Mouse (Mus musculus) adrenal gland (tissue): ENCODE measurements around the gene Jph3.

Experiments
- intact Hi-C: fragments of 180-260 bp; cut with DNase I; formaldehyde crosslinking; loops from one replicate; pipeline ENCODE4 v1.15.1; 2025
- long read RNA-seq, 2 experiments: library from polyadenylated mRNA; unstranded; transcript quantifications; one replicate each; pipeline ENCODE4 v2.0.0; 2020; ENCODE audit warnings: borderline replicate concordance in 1 of 2; ENCODE audit not compliant: insufficient replicate concordance in 1 of 2

The Jph3 gene
- long read RNA-seq, experiment 1, transcript Jph3-201 (5 exons, 3,637 nt), result major isoform, 7 of 7 reads
- long read RNA-seq, experiment 1, partial matches to known transcripts, result 0 of 7 reads
- long read RNA-seq, experiment 1, other reads (novel, unspliced or antisense), result 0 of 7 reads
- long read RNA-seq, experiment 2, transcript Jph3-201 (5 exons, 3,637 nt), result major isoform, 5 of 6 reads
- long read RNA-seq, experiment 2, partial matches to known transcripts, result 1 of 6 reads
- long read RNA-seq, experiment 2, other reads (novel, unspliced or antisense), result 0 of 6 reads

DNA sequence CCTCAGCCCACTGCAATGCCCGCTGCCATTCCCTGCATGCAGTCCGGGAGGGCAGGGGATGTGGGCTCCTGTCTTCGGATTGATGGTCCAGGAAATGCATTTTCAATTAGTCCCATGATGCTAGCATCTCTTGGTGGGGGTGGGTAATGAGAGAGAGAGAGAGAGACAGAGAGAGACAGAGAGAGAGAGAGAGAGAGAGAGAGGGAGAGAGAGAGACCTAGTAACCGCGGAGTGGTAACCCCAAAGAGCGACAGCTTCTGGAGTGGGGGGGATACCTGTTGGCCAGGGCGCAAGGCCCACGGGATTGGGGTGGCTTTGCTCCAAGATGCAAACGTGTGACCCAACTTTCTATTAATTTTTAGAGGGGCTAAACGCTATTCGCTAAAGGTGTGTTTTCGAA lies at the start of gene Jph3:
TSS of gene Jph3 (plus strand) at position 301 of the 400 bp plus-strand sequence.
- intact Hi-C loops, result no loop called here

- intact Hi-C loops, result no loop called here
Observed at GRCm38 (mm10) chr8:121680896-121681295, 48.5 kb upstream of the Jph3 start.

DNA sequence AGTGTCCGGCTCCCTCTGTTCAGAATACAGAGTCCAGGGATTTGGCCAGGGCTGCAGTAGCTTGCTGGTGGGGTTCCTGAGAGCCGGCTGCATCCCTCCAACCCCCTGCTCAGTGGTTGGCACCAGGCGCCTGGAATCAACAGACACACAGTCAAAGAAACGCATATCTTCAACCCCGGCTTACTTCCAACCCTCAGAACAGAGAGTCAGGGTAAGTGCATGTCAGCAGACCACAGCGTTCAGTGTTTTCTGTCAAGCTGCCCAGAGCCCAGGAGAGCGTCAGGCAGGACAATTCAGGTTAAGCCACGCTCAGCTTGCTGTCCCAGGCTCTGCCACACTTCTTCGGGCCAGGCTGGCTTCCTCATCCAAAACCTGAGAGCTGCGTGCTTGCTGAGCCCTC lies 48.0 kb upstream of the Jph3 start:
- intact Hi-C loops, result no loop called here

DNA sequence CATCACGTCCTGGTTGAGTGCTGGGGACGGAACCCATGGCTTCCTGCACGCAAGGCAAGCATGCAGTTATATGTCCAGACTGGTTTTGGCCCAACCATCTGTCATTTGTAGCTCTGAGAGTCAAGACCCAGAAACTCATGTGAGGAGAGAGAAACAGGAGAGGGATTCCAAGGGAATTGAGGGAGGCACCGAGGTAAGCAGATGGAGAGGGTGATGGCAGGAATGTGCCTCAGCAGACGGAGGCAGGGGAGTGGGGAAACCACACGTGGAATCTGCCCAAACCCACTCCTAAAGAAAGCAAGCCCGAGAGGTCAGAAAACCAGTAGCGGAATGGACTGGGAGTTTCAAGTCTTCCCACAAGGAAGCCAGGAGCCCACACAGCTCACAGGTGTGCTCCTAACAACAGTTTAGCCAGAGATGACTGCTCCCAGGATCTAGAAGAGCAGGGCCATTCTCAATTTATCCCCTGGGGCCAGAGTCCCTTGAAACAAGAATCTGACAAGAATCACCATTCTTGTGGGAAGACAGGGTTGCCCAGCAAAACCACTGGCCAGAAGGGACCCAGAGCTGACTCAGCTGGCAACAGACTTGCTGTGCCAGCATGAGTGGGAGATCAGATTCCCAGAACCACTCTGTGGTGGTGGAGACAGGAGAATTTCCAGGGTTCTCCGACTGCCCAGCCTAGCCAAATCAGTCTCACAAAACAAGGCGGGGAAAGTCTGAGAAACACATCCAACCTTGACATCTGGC lies 46.2 kb upstream of the Jph3 start:
- intact Hi-C loops, result no loop called here

- intact Hi-C loops, result loop anchor here (2.0 to 5.0 kb wide), 2 partner anchors 83 to 138 kb away; no protein-coding TSS in a partner anchor
Observed at GRCm38 (mm10) chr8:121685419-121685818, 44.0 kb upstream of the Jph3 start.

DNA sequence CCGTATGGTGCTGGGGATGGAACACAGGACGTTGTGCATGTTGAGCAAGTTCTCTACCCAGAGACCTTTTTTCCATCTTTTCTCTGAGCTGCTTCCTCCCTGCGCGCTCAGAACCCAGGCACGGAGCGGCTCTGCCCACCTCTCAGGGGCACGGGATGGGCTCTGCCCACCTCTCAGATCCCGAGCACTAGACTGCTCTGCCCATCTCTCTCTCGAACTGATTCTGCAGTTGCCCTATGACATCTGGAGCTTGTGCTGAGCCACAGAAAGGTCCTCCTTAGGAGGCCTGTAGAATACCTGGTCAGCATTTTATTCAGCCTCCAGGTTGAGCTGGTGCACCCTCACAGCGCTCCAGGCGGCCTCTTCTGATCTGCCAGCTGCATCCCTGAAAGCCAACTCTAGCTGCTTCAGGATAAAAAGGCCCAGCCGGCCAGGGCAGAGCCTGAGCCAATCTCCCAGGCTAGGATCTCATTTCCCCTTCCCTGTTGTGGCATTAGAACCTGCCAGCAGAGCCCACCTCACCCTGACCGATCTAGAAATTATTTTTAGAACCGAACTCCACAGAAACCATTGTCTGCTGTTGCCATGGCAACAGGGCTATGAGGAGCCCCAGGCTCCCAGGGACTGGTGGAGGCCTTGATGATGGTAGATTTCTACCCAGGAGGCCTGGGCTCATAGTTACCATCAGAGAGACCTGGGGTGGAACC lies 41.8 kb upstream of the Jph3 start:
- intact Hi-C loops, result loop anchor here (5.0 kb wide), 1 partner anchor 140 kb away; no protein-coding TSS in a partner anchor

DNA sequence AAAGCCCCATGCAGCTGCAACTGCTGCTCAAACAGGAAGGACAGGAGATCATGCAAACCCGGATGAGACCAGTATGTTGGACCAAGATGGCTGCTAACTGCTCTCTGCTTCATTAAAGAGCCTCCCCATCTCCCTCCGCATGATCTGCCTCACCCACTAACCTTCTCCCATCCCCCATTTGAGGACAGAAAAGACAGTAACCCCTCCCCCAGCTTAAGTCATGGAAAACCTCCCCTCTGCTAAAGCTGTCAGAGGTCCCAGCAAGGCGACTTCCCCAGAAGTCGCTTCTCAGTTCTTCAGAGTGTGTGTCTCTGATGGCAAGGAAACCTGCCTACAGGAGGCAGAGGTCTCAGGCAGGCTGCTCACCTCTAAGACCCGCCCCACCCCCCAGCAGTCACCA lies 40.9 kb upstream of the Jph3 start:
- intact Hi-C loops, result loop anchor here (5.0 kb wide), 1 partner anchor 141 kb away; no protein-coding TSS in a partner anchor

- intact Hi-C loops, result loop anchor here (10.0 kb wide), 1 partner anchor 220 kb away; no protein-coding TSS in a partner anchor
Observed at GRCm38 (mm10) chr8:121694453-121694852, 35.0 kb upstream of the Jph3 start.

GRCm38 (mm10) chr8:121695585-121696184 lies 33.7 kb upstream of the Jph3 start:
- intact Hi-C loops, result loop anchor here (10.0 kb wide), 1 partner anchor 219 kb away; no protein-coding TSS in a partner anchor

DNA sequence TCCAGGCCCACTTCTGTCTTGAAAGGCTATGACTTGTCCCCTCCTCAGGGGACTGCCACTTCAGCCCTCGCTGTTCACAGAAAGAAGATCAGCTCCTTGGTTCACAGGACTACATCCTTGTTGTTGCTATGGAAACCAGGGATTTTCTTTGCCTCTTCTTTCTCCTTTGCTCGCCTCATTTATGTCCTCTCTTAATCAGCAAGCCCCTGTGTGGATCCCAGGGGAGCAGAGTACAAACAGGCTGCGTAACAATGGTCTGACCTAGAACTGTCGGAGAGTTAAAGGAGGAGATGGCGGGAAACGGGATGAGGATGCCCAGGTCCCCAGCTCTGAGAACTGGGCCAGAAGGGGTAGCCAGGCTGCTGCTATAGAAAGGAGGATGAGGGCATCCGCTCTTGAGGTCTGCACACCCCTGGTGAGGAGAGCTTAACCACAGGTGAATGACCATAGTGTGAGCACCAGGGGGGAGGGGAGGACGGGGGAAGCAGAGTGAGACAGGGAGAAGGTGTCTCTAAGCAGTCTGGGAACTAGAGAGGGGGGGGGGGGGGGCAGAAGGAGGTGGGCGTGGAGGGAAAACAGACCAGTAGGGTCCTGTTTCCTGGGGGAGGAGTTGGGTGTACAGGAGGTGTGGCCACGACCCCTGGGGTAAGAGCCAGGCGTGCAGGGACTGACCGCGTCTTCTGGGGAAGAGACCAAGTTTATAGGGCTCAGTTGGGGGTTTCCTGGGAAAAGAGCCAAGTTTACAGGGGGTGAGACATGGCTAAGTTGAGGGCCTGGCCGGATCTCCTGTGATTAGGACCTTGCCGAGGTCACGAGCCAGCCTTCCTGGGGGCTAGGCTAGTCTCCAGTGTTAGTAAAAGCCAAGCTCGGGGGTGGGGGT lies 31.4 kb upstream of the Jph3 start:
- intact Hi-C loops, result loop anchor here (10.0 kb wide), 1 partner anchor 217 kb away; no protein-coding TSS in a partner anchor

- intact Hi-C loops, result loop anchor here (10.0 kb wide), 1 partner anchor 216 kb away; no protein-coding TSS in a partner anchor
Observed at GRCm38 (mm10) chr8:121698615-121699101, 30.8 kb upstream of the Jph3 start.

DNA sequence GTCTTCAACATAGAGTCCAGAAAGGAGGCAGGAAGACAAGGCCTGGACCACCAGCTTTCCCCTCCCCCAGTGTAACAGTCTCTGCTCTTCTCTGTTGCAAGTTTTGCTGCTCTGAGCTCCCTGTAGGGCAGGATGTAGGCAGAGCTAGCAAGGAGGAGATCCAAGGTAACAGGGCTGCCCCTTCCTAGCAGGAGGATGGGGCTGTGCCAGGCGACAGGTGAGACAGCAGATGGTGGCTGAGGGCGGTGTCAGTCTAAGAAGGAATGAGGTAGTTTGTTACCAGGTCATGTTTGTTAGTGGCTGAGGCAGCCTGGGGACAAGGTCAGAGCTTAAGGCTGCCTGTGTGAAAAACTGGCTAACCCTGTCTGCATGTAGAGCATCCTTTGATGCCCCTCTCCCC lies 29.5 kb upstream of the Jph3 start:
- intact Hi-C loops, result loop anchor here (10.0 kb wide), 1 partner anchor 215 kb away; no protein-coding TSS in a partner anchor

- intact Hi-C loops, result no loop called here
Observed at GRCm38 (mm10) chr8:121705174-121705573, 24.2 kb upstream of the Jph3 start.

DNA sequence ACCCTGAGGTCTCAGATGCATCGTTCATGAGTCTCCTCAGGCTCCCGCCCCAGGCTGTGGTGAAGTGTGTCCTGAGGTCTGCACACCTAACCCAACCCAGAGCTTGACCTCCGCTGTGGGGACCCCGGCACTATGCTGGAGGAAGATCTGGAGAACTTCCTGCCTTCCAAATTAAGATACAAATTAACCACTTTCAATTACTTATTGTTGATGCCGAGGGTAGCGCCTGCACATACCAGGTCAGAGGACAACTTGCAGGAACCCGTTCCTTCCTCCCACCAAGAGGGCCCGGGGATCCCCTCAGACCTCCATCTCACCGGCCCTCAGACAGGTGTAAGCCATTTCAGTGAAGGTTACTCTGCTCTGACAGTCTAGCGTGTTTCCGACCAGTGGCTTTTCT lies 22.5 kb upstream of the Jph3 start:
- intact Hi-C loops, result no loop called here

GRCm38 (mm10) chr8:121708406-121708805 lies 21.0 kb upstream of the Jph3 start:
- intact Hi-C loops, result no loop called here

DNA sequence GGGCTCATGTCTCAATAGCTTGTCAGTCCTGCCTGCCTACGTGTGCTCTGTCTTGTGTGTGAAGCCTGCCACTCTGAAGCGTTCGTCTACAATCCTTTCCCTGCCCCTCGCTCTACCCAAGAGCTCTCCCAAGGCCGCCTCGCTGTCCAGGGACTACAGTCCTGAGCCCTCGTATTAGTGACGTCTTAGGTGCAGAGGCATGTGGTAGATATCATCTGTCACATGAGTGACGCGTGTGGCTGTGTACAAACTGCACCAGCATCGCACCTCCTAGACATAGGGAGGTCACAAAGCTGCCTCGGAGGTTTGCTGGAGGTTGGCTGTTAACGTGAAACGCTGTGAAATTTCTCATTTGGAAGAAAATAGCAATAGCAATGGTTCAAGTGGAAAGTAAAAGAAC lies 11.9 kb upstream of the Jph3 start:
- intact Hi-C loops, result loop anchor here (10.0 kb wide), 1 partner anchor 127 kb away; no protein-coding TSS in a partner anchor

- intact Hi-C loops, result loop anchor here (10.0 kb wide), 1 partner anchor 127 kb away; no protein-coding TSS in a partner anchor
Observed at GRCm38 (mm10) chr8:121717982-121718425, 11.4 kb upstream of the Jph3 start.

DNA sequence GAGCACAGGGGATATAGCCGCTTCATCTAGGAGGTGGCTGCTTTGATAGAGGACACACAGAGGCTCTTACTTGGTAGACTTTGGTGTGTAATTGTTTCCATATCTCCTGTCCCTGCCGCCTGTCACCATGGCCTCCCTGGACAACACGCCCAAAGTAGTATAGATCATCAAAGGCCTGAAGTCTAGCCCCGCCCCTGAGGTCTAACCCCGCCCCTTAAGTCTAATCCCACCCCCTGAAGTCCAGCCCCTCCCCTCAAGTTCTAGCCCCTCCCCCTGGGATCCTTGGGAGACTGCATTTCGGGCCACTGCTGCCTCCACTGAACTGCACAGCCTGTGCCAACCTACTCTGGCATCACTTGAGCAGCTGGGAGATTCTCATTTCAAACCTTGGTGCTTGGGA lies 10.5 kb upstream of the Jph3 start:
- intact Hi-C loops, result loop anchor here (10.0 kb wide), 1 partner anchor 126 kb away; no protein-coding TSS in a partner anchor

DNA sequence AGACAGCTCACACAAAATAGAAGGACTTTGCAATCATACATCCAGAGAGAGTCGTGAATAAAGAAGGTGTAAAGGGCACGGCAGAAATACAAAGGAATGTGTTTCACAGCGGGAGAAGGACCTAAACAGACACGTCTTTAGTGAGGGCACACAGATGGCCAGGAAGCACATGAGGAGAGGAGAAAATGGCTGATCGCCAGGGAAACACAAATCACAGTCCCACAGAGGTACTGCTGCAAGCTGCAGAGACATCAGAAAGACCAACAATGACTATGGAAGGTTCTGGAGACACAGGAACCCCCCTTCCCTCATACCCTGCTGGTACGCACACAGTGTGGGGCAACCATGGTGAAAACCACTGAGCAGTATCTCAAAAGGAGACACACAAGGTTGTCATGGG lies 8.4 kb upstream of the Jph3 start:
- intact Hi-C loops, result no loop called here

GRCm38 (mm10) chr8:121723846-121724245 lies 5.6 kb upstream of the Jph3 start:
- intact Hi-C loops, result no loop called here
